In genomic region chr2:18897742-18898256, GRCm38 (mm10) we compare ENCODE assay signal across 8 mouse cellular contexts.
DNase-seq lines count a peak whose midpoint lies in the region.

No protein-coding gene starts in this region.

- peak; percentile 31 for DNase-seq in embryo, embryonic 10.5 days (ENCODE audit: low spot score)
- DNase-seq in embryo, embryonic 11 days: no peak
- peak; percentile 27 for DNase-seq in MN1 (ENCODE audit: low spot score)
- DNase-seq in induced T-regulatory cell, adult 2 months (ENCODE audit: low read depth): peak; percentile 52
- peak; percentile 58 for DNase-seq in lung, postnatal 25 days (ENCODE audit: low spot score)
- DNase-seq in urinary bladder, adult 2 months (ENCODE audit: low spot score): no peak
- no peak for DNase-seq in ovary, postnatal 14 days (ENCODE audit: low spot score)
- DNase-seq in testis, postnatal 10 days (ENCODE audit: low spot score): no peak

Comparison
In these comparisons a context has a peak if more than half of its experiments do, and no peak if none do; other contexts are left out.
1. DNase-seq: peak in embryo, embryonic 10.5 days (single experiment), MN1 (single experiment), induced T-regulatory cell, adult 2 months (single experiment) and lung, postnatal 25 days (single experiment); none in embryo, embryonic 11 days (single experiment), urinary bladder, adult 2 months (single experiment), ovary, postnatal 14 days (single experiment) and testis, postnatal 10 days (single experiment).